Mouse (Mus musculus) limb, embryonic 10.5 days (tissue): Measurements from ENCODE around the gene Ctns. TPM values are rescaled to one million over a fixed set of nuclear protein-coding genes. Genes with fewer than 3 reads are reported as not detected.

Source experiments
- DNase-seq: peaks from one replicate; pipeline ENCODE4 v3.0.0-alpha.2; 2017; ENCODE audit warnings: low spot score
- H3K27ac ChIP-seq: fragments of 300-500 bp; sonication (generic); 2 replicates; pipeline ENCODE4 v1.5.1; 2016; ENCODE audit warnings: mild to moderate bottlenecking
- H3K27me3 ChIP-seq: fragments of 300-500 bp; sonication (generic); 2 replicates; pipeline ENCODE4 v1.6.1; 2016; ENCODE audit warnings: low read depth, mild to moderate bottlenecking; ENCODE audit not compliant: poor library complexity, severe bottlenecking
- H3K36me3 ChIP-seq: fragments of 300-500 bp; sonication (generic); 2 replicates; pipeline ENCODE4 v1.6.1; 2016; ENCODE audit warnings: mild to moderate bottlenecking, moderate library complexity
- H3K4me1 ChIP-seq: fragments of 300-500 bp; sonication (generic); 2 replicates; pipeline ENCODE4 v1.6.1; 2016
- H3K4me3 ChIP-seq: fragments of 300-500 bp; sonication (generic); 2 replicates; pipeline ENCODE4 v1.5.1; 2016; ENCODE audit warnings: mild to moderate bottlenecking, moderate library complexity
- H3K9me3 ChIP-seq: fragments of 300-500 bp; sonication (generic); replicated peaks from 2 replicates; pipeline ENCODE4 v1.6.1; 2016; ENCODE audit warnings: mild to moderate bottlenecking
- WGBS: fragments of 180-500 bp; shearing (Covaris S2); methylation state at CpG from one replicate; pipeline ENCODE4 v1.1.7; 2016; 5-methylcytosine and 5-hydroxymethylcytosine counted together
- polyA plus RNA-seq: library from polyadenylated mRNA; unstranded; fragments of >200 nt; fragmentation: Nextera tagmentation; extraction: Ambion mirVana; gene quantifications from 2 replicates; pipeline ENCODE4 v1.2.1, GENCODE M21; 2016

Ctns gene
- polyA plus RNA-seq, 1 experiment from 2014 or later, result 21.0 TPM

DNA sequence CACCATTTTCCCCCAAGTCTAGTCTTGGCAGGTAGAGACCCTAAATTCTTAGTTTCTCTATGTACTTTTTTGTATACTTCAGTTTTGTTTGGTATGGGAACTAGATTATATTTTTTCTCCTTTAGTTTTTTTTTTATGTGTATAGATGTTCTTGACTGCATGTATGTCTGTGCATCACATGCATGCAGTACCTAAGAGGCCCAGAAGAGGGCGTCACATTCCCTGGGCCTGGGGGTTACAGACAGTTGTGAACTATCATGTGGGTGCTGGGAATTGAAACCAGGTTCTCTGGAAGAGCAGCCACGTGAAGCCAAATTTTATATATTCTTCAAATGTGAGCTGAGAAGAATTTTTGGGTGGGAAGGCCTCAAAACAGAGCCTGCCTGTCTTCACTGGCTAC, 20.8 kb upstream of the Ctns start:
- Histone ChIP-seq H3K4me1 (no peaks in the 10 kb centered on the region), H3K9me3 (no peaks in the 10 kb centered on the region), H3K36me3 (no peaks in the 10 kb centered on the region), H3K27ac (no peak overlapping the region), H3K27me3 (no peaks in the 10 kb centered on the region), H3K4me3 (no peak overlapping the region)
- no peak for DNase-seq
- WGBS, result 52% methylated on average over 2 of the region's 2 CpGs

DNA sequence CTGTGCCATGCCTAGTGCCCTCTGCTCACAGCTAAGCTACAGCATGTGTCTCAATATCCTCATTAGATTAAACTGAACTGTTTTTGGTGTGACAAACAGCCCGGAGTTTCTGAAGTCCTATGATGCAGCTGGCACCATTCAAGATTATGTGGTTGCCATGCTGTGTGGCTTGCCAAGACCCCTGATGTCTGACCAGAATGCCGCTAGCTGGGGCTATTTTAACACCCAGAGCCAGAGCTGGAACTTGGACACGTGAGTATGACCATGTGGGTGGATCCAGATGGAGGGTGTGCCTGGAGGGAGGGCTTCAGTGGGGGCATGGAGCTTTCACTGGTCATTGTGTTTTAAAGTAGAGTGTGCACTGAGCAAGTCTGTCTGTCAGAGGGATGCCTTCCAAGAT, 15.1 kb upstream of the Ctns start:
- H3K4me1 ChIP-seq, result no peaks in the 10 kb centered on the region
- H3K36me3 ChIP-seq, result no peaks in the 10 kb centered on the region
- no peak for DNase-seq
- no peaks in the 10 kb centered on the region for H3K9me3 ChIP-seq
- no peaks in the 10 kb centered on the region for H3K27me3 ChIP-seq
- no peak overlapping the region for H3K27ac ChIP-seq
- no peak overlapping the region for H3K4me3 ChIP-seq
- WGBS, result 83% methylated on average over 3 of the region's 3 CpGs

DNA sequence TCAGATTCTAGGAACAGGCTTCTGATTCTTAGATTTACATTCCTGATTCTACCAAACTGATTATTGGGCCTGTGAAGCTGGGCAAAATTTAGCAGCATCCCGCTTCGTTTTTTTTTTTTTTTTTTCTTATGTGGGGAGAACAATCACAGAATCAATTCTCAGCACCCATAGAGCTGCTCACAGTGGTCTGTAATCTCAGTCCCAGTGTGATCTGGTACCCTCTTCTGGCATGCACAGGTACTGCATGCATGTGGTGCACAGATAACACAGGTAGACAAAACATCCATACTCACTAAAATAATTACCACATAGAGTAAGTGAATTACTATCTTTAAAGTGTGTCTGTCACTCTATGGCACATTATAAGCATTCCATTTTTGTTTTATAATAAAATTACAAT, 8.8 kb upstream of the Ctns start:
- no peak overlapping the region for H3K4me3 ChIP-seq
- no peak for DNase-seq
- WGBS, result 81% methylated on average over 2 of the region's 2 CpGs
- no peaks in the 10 kb centered on the region for H3K36me3 ChIP-seq
- no peaks in the 10 kb centered on the region for H3K9me3 ChIP-seq
- no peaks in the 10 kb centered on the region for H3K4me1 ChIP-seq
- H3K27ac ChIP-seq, result no peak overlapping the region
- no peaks in the 10 kb centered on the region for H3K27me3 ChIP-seq

DNA sequence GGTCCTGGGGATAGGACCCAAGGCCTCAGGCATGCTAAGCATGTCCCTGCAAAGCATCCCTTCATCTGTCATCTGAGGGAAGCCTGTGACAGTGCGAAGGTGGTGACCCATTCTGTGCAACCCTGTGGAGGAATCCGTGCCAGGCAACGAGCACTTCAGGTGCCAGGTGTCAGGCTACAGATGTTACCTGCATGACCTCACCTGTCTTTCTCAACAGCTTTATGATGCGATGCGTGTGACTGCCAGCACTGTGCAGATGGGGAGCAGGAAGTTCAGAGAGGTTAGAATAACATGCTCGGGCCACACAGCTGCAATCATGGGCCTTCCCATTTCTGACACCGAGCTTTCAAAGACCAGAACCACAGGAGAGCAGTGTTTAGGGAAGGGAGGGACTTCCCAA, 6.4 kb upstream of the Ctns start:
- WGBS, result 69% methylated on average over 7 of the region's 7 CpGs
- Histone ChIP-seq H3K4me3 (no peak overlapping the region), H3K27ac (no peak overlapping the region), H3K9me3 (no peaks in the 10 kb centered on the region), H3K27me3 (no peaks in the 10 kb centered on the region), H3K36me3 (no peaks in the 10 kb centered on the region), H3K4me1 (no peaks in the 10 kb centered on the region)
- no peak for DNase-seq

DNA sequence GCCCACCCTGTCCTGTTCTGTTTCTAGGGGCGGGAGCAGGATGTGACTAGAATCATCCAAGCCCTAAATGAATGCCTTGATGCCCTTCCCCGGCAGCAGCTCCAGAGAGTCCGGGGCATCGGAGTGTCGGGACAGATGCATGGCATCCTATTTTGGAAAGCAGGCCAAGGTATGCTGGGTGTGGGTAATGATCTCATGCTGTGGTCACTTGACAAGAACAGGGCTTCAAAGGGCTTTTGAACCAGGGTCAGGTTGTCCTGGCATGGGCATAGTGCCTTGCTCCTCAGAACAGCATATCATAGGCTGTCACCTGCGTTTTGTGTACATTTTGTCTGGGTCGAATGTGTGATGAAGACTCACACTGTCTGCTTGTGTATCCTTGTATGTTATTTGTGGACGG, 5.1 kb upstream of the Ctns start:
- H3K27ac ChIP-seq, result no peak overlapping the region
- no peaks in the 10 kb centered on the region; the same call in 1 of the 2 replicates for H3K27me3 ChIP-seq
- peaks cover 6% of the 10 kb centered on the region for H3K4me1 ChIP-seq
- no peak for DNase-seq
- H3K4me3 ChIP-seq, result no peak overlapping the region
- 87% methylated on average over 8 of the region's 8 CpGs for WGBS
- H3K9me3 ChIP-seq, result no peaks in the 10 kb centered on the region
- no peaks in the 10 kb centered on the region for H3K36me3 ChIP-seq

DNA sequence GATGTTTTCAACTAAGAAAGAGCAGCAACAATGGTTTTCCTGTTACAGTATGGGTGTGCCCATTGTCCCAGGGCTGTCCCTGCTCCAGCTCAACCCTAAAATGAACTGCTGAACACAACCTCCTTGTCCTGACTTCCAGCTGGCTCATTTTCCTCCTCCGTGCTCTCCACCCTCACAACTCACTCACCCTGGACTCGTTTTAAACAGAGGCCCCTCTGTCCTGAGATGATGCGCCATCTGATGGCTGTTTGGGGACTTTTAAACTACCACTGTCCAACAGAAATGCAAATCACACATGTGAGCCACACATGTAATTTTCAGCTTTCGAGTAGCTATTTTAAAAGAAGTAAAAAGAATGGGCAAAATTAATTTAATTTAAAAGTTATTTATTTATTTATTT, 2.8 kb upstream of the Ctns start:
- 38% methylated on average over 4 of the region's 4 CpGs for WGBS
- Histone ChIP-seq H3K9me3 (no peaks in the 10 kb centered on the region), H3K4me3 (no peak overlapping the region), H3K36me3 (no peaks in the 10 kb centered on the region), H3K4me1 (peaks cover 17% of the 10 kb centered on the region), H3K27ac (no peak overlapping the region), H3K27me3 (no peaks in the 10 kb centered on the region; the same call in 1 of the 2 replicates)
- DNase-seq, result no peak

DNA sequence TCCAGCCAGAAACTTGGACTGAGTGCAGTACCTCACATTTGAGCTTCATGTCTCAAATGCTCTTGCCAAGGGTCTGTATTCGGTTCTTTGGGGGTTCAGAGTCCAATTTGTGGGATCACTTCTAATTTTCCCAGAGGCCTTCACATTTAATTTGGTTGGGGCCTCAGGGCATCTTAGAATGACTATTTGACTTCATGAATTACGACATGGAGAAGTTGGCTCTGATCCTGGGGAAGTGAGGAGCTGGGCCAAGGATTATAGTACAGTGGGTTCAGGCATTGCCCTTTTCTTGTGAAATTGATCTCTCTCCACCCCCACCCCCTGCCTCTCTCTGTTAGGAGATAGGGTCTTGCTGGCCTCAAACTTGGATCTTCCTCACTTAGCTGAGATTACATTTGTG, 2.2 kb upstream of the Ctns start:
- H3K4me3 ChIP-seq, result no peak overlapping the region
- H3K27me3 ChIP-seq, result no peaks in the 10 kb centered on the region; the same call in 1 of the 2 replicates
- WGBS, result 73% methylated on average over 2 of the region's 2 CpGs
- peaks cover 17% of the 10 kb centered on the region for H3K4me1 ChIP-seq
- H3K27ac ChIP-seq, result no peak overlapping the region
- no peaks in the 10 kb centered on the region for H3K9me3 ChIP-seq
- DNase-seq, result no peak
- no peaks in the 10 kb centered on the region for H3K36me3 ChIP-seq

DNA sequence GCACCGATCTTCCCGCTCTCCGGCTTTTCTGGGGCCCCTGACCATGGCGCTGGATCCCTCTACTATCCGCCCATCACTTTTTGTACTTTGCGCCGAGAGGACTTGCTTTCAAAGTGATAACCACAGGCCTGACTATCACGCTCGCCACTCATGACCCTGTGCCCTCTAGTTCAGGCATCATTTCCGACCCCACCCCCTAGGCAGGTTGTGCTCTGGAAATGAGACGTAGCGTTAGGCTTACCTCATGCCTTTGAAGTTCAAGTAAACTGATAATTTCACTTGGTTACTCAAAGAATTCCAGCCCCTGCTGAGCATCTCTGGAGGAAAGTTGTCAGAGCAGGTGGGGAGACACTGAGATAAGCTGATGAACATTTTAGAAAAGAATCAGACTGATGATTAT, 1.0 kb upstream of the Ctns start:
- peak overlapping the region; percentile 63; the same call in 1 of the 2 replicates for H3K27ac ChIP-seq
- no peak for DNase-seq
- WGBS, result 5% methylated on average over 12 of the region's 12 CpGs
- 0 out of 2 replicates have a peak, but pooled peaks cover 5% of the 10 kb centered on the region for H3K36me3 ChIP-seq
- no peaks in the 10 kb centered on the region for H3K9me3 ChIP-seq
- H3K4me1 ChIP-seq, result peaks cover 17% of the 10 kb centered on the region
- H3K27me3 ChIP-seq, result no peaks in the 10 kb centered on the region; the same call in 1 of the 2 replicates
- H3K4me3 ChIP-seq, result peak overlapping the region; percentile 67

DNA sequence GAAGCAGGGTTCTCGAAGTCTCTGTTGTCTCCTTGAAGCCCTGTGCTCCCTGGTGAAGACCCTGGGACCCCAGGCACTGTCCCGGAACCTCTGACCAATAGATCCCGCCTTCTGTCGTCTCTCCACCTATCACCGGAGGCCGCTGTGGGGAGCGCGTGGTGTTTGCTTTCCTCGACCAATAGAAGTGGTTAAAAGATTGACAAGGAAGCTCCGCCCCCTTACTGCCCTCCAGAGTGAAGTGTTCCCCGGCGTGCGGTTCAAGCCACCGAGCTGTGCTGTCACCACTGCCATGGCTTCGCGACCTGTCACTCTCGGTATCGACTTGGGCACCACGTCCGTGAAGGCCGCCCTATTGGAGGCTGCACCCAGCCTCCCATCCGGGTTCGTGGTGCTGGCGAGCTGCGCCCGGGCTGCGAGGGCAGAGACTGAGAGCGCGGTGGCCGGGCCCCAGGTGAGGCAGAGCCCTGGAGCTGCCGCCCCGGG, 429 bp upstream of the Ctns start, which contains the start of gene Shpk:
Gene Shpk (plus strand): TSS at position 231 of the 483 bp plus-strand sequence.
- WGBS, result under 1% methylated on average over 32 of the region's 32 CpGs
- 0 out of 2 replicates have a peak, but pooled peaks cover 5% of the 10 kb centered on the region for H3K36me3 ChIP-seq
- H3K27ac ChIP-seq, result peak within 1 kb of the TSS; percentile 63; the same call in 1 of the 2 replicates
- H3K9me3 ChIP-seq, result no peaks in the 10 kb centered on the region
- H3K4me1 ChIP-seq, result peaks cover 17% of the 10 kb centered on the region
- DNase-seq, result peak; percentile 90
- H3K27me3 ChIP-seq, result no peaks in the 10 kb centered on the region; the same call in 1 of the 2 replicates
- peak within 1 kb of the TSS; percentile 67 for H3K4me3 ChIP-seq

DNA sequence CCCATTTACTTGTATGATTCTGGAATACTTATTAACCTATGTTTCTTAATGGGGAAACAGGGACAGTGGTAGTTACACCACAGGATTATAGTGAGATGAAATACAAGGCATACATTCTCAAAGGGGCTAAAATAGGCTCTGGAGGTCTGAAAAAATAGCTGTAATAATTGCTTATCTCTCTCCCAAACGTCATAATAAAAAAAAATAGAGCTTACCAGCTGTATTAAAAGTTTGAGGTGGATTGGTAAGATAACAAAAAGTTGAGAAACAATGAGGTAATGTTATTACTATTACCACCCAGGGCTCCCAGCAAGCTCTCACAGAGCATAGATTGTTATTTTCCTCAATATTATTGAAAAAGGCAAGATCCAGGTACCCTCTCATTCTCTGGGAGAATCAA, 652 bp downstream of the Ctns start:
- H3K9me3 ChIP-seq, result no peaks in the 10 kb centered on the region
- DNase-seq, result no peak
- H3K27me3 ChIP-seq, result no peaks in the 10 kb centered on the region; the same call in 1 of the 2 replicates
- WGBS, result 3% methylated on average over 1 of the region's 1 CpGs
- peak overlapping the region; percentile 67 for H3K4me3 ChIP-seq
- no peak overlapping the region for H3K27ac ChIP-seq
- peaks cover 17% of the 10 kb centered on the region for H3K4me1 ChIP-seq
- H3K36me3 ChIP-seq, result 0 out of 2 replicates have a peak, but pooled peaks cover 5% of the 10 kb centered on the region

DNA sequence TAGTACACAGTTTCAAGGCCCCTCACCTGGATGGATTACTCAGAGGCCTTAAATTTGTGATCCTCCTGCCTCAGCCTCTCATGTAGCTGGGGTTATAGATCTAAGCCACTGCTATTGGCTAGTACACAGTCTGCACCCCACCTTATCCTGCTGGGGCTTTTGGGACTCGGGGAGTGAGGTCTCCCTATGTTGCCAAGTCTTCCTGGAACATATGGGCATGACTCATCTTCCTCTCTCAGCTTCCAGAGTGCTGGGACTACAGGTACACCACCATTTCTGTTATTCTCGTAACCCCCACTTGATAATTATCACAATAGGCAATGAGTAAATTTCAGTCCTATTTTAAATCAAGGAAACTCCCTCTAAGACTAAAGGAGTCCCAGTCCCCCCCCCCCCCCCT, 4.4 kb downstream of the Ctns start:
- Histone ChIP-seq H3K4me3 (no peak overlapping the region), H3K27me3 (no peaks in the 10 kb centered on the region), H3K36me3 (peaks cover 35% of the 10 kb centered on the region), H3K27ac (no peak overlapping the region), H3K4me1 (peaks cover 11% of the 10 kb centered on the region), H3K9me3 (no peaks in the 10 kb centered on the region)
- WGBS, result 80% methylated on average over 2 of the region's 2 CpGs
- no peak for DNase-seq

DNA sequence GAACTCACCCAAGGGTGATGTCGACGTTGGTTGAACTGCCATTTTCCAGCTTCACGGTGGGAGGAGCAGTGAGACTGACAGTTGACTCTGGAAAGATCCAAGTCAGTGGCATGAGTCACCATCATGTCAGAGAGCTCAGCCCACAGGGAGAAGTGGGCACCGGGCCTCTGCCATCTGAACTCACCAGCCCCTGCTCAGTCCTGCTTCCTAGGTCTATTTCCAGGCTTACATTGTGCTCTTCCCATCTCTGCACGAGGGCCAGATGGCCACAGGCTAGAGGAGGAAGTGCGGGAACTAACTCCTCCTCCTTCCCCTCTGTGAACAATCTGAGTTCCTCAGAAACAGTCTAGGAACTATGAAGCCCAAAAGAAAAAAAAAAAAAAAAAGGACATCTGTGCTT, 5.8 kb downstream of the Ctns start:
- DNase-seq, result no peak
- Histone ChIP-seq H3K4me3 (no peak overlapping the region), H3K9me3 (no peaks in the 10 kb centered on the region), H3K36me3 (peaks cover 46% of the 10 kb centered on the region), H3K4me1 (peaks cover 4% of the 10 kb centered on the region; the same call in 1 of the 2 replicates), H3K27ac (no peak overlapping the region), H3K27me3 (no peaks in the 10 kb centered on the region)
- 82% methylated on average over 6 of the region's 6 CpGs for WGBS

DNA sequence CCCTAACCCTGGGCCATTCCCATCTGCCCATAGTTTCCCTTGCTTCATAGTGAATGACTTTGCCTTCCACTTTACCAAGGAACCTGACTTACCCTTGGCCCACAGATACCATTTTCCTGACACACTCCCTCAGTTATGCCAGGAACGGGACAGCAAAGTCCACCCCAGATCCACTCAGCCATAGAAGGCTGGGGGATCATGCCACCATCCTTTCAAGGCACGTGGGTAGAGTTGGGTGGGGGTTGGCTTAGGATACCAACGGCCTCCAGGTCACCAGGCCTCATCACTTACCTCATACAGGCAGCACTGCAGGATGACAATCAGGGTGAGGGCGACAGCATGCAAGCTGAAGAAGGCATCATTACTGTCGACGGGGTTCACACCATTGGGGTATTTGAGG, 11.6 kb downstream of the Ctns start:
- no peak overlapping the region for H3K4me3 ChIP-seq
- 90% methylated on average over 6 of the region's 6 CpGs for WGBS
- DNase-seq, result no peak

More for the DNA sequence above, 11.6 kb downstream of the Ctns start:
- Histone ChIP-seq H3K36me3 (peaks cover 91% of the 10 kb centered on the region), H3K4me1 (no peaks in the 10 kb centered on the region), H3K9me3 (no peaks in the 10 kb centered on the region), H3K27ac (no peak overlapping the region), H3K27me3 (no peaks in the 10 kb centered on the region)
